Mouse (Mus musculus): ENCODE results near the gene Tufm.
"Not testable (repeated sequence)": the region's sequence is repeated elsewhere in the genome, so short reads cannot be mapped to it uniquely, and the experiment has no call there.

The Tufm gene

DNA sequence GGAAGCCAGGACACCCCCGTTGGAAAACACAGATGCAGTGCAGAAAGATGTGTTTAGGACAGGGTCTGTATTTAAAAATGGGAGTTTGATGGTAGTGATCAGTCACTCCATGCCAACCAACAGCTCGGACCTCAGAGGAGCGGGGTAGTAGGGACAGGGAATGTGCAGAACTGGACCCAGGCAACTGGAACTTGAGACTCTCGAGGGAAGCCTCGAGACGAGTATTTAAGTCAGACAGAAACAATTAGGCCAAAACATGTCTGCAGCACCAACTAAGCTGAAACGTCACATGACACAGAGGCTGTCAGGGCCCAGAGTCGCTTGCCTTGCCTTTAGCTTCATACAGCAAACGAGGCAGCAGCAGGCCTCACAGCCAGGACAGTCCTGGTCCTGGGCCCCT, 21.0 kb upstream of the Tufm start:
- no peak for DNase-seq

DNA sequence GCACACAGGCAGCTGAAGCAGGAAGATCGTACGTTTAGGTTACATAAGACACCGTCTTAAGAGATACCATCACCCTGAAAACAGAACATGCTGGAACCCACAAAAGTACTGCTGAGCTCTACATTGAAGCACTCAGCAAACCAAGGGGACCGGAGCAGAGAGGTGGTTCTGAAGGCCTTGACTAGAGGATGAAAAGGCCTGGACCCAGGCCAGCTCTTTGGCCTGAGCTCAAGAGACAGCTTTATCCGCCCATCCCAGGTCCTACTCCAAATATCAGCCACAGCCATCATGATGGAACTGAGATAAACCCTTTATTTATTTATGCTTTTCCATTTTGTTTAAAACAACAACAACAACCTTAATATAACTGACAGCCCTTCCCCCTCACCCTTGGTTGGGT, 20.5 kb upstream of the Tufm start:
- no peak for DNase-seq

DNA sequence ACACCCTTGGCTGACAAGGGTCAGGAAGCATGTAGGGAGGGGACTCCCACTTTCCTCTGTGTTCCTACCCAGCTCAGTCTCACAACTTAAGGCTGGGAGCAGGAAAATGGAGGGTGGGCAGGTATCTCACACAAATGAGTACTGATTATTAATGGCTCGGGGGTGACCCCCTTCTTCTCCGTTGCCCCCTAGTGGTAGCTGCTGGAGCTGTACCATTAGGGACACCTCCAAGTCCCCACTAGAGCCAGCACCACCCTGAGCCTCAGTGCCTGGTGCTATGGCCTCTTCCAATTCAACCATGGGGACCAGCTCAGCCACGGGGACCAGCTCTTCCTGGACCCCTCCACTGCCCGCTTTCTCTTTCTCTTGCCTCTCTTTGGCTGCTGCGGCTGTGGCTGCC, 19.9 kb upstream of the Tufm start:
- DNase-seq, result peak; percentile 55

DNA sequence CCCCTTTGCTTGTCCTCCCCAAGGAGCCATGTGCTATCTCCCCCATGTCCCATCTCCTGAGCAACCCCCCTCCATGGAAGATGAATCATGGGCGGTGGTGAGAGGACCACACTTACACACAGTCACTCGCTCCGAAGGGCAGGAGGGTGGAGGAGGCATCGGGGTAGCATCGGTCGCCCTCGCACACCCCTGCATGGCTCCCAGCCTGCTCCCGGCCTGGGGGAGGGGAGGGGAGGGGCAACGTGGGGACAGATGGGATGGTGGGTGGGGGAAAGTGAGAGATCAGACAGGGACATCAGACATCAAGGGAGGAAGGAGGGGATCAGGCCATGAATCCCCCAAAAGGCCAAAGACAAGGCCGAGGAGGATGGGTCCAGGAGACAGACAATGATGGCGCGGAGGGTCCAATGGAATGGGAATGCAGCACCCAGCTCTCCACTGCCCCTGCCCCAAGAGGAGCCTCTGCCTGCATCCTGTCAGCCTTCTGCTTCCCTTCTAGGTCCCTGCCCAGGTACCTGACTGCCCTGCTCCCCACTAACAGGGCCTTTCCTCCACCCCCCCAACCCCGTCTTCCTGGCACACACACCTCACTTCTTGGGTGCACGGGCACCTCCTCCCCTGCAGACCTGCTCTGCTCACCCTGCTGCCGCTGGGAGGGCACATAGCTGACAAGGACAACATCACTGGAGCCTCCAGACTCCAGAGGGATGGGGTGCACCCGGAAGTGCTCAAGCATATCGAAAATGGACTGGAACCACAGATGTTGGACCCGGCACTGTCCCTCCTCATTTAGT, 19.1 kb upstream of the Tufm start:
- peak in 1 of 2 experiments; percentile 21 for DNase-seq

DNA sequence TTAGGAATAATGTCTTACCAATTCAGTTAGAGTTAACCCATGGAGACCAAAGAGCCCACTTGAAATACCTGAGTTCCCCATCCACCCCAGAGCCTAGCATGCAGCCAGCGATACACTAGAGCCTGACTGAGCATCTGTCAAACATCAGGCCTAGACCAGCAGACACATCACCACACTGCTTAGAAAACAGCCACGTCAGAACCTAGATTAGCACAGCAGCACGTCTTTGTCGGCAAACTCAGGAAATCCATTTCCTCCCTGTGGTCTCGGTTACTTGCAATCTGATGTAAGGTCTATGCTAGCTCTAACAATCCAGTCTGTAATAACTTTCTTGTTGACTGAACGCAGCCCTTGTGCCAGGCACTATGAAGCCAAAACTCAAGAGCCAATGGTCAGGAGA, 17.1 kb upstream of the Tufm start:
- peak; percentile 39 to 62 for DNase-seq

DNA sequence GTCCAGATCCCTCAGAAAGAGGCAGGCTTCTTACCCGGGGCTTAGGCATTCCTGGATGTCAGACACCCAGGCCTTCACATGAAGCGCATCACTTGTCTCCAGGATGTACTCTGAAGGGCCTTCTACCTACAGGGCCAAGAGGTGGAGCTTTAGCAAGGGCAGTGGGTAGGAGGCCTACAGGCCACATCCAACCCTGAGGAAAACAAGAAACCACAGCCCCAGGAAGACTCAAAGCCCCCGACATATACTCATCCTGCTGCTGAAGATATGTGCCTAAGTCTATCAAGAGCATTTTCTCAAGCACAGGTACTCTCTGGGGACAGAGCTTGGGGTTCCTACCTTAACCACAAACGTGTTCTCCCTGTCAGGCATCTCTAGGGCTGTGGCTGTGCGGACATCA, 15.8 kb upstream of the Tufm start:
- DNase-seq, result no peak

DNA sequence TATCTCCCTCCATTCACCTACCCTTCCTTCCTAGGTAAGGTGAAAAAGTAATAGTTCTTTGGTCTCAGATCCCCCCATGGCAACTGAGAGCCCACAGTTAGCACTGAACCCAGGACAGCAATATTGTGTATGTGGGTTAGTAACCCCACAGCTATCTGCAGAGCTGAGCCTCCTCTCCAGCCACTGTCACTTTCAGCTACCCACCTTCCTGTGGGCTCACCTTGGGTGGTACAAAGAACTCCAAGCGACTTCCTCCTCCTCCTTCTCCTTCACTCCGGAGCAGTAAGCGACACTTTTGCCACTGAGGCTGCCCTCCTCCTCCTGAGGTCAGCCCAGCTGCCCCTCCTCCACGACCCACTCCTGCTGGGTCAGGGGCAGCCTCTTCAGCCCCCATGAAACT, 15.3 kb upstream of the Tufm start:
- DNase-seq, result peak in 1 of 2 experiments; percentile 41

DNA sequence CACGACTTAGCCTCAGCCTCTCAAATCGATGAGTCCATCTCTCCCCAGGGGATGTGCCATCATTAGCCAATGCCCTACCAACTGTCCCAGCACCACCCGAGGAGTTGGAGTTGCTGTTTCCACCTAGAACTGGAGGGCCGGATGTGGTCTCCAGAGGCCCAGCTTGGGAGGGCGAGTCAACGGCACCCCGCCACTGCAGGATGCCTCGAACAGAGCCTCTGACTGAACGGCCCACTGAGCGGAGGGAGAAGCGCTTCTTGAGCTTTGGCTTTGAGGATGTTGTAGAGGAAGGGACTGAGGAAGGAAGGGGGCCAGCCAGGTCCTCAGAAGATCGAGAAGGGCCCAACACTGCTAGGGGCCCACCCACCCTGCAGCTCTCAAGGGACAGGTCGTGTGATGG, 14.9 kb upstream of the Tufm start:
- peak; percentile 72 to 81 for DNase-seq

DNA sequence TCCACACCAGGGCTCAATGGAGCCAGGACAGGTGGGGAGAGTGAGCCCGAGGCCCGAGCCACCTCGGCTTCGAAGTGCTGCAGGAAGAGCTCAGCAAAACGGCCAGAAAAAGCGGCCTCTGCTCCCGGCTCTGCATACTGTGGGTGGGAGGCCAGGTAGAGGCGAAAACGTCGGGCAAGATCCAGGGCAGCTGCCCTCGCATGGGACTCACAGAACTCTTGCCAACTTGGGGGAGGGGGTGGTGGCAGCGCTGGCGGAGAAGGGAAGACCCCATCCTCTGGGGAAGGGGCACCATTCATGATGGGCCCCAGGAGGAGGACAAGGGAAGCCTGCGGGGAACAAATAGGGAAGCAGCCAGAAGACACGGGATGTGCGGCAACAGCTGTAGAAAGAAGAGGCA, 14.4 kb upstream of the Tufm start:
- DNase-seq, result no peak

DNA sequence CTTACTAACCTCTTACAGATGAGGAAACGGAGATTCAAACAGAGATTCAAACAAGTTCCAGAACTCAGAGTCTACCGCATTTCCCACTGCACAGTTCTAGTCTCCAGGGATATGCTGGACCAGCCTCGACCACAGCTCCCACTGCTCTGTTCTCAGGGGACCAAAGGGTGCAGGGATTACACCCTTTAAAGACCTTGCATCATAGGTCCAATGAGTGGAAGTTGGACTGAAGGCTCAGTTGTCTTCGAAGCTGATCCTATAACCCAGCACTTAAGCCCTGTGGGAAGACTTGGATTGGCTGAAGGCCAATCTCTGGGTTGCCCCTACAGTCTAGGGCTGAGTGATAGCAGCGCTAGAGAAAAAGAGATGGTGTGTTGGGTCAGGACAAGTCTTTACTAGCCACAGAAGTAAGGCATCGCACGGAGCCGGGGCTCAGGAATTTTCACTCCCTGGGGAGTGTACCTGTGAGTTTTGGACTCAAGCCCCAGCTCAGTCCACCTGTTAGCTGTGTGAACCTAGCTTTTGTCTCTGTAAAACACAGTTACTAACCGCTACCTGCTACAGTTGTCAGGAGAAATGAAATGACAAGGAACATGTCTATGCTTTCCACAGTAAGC, 13.6 kb upstream of the Tufm start:
- no peak for DNase-seq

DNA sequence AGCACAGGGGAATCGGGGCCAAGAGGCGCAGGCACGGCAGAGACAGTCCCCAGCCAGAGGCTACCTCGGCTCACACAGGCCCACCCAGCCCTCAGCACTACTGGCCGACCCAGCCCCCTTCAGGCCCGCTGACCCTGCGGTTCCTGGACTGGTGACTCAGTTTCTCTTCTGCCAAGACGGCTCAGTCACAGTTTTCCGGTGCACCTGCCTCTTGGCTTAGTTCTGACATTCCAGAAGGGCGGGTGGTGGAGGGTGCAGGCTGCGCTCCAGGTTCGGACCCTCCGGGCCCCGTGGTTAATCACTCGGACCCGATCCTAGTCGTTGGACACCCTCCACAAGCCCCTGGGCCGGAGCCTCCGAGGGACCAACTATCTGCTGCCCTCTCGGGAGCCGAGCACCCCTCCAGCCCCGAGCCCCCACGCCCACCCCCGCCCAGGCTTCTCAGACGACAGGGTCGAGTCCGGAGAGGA, 12.6 kb upstream of the Tufm start:
- DNase-seq, result no peak

DNA sequence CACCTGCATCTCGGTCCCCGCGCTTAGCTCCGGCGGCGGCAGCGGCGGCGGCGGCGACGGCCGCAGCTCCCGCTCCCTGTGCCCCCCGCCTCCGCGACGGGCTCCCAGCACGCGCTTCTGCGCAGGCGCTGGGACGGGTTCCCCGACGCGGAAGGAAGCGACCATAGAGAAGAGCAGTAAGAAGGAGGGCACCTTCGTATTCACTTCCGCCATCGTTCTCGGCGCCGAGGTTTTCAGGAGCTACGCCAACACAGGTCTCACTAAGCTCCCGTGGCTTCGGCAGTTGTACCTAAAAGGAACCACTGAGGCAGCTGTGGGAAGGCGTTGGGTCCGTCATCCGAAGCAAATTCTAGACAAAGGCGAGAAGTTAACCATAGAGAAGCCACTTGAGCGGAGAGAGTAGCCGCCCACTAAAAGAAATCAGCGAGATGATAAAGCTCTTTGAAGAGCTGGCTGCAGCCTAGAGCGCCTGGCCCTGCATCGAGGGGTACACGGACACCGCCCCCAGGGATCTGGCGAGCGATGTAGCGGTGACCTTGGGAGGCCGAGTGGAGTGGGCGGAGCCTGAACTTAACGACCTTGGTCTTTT, 12.1 kb upstream of the Tufm start, which contains the start of gene Sh2b1:
Gene Sh2b1, minus strand, starts transcription at position 432 of the 589 bp plus-strand sequence.
- DNase-seq, result peak; percentile 91 to 93

DNA sequence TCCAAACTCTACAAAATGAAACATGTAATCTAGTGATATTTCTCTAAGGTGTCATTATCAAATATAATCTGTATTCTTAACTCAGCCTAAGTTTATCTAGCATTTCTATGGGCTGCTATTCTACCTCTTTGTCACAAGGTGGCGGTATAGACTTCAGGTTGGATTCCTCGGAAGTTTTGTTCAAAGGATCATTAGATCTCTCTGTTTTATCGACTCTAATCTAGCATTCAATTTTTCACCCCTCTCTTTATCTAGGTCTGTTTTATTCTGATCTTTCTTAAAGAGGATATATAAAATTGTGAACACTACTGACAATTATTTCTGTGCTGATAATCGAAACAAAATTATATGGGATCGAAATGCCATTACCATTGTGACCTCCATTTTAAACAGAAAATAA, 5.5 kb upstream of the Tufm start:
- DNase-seq, result no peak

DNA sequence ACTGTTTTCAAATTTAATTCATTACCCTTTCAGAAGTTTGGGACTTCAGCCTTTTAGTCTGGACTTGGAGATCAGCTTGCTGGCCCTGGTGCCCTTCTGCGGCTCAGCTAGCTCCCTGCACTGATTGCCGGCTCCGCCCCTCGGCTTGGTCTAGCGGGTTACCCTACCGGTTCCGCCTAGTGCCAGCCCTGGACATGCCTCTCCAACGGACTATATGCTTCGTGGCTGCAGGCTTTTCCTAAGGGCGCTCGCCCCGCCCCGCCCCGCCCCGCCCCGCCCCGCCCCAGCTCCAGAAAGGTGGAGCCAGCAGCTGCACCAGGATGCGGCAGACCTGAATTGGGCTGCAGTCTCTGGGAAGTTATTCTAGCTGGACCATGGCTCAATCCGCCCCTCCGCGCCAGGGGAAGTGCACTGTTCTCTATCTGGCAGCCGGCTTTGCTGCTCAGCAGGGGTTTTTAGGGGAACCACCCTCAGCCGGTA, 4.7 kb upstream of the Tufm start:
- peak; percentile 49 to 60 for DNase-seq

DNA sequence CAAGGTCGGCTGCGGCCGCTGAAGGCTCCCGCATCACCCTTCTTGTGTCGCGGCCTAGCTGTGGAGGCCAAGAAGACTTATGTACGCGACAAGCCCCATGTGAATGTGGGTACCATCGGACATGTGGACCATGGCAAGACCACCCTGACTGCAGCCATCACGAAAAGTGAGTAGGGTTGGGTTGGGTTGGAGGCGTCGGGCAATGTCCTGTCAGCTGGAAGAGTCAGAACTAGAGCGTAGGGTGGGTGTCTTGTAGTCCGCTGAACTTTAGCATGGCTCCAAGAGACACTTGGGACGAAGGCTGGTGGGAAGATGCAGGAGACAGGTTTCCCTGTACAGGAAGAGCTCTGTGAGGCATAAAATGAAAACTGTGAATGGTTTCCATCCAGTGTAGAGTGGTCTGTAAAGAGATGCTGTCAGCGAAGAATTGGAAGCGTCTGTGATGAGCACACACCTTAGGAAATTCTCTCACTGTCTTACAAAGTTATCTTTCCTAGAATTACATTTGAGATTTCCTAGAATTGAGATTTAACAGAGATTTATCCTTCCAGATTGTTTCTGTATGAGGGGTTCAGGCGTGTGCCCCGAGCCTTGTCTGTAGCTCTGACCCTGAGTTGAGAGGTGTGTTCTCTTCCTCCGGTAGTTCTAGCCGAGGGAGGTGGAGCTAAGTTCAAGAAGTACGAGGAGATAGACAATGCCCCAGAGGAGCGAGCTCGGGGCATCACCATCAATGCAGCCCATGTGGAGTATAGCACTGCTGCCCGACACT, 640 bp downstream of the Tufm start:
- DNase-seq, result not testable (repeated sequence)

DNA sequence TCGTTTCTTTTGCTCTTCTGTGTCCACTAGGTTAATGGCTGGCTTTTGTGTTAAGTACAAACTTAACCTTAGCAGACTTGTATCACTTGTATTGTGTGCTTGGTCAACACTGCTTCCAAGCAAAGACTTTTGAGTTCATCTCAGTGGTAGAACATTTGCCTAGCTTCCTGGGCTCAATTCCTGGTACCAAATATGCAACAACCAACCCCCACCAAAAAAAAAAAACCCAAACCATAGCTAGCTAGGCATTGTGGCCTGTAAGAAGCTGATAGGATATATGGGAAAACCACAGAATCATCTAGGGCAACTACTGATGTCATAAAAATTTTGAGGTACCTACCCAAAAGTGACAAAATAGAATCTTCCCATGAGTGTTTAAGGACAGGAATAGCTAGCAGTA, 3.8 kb downstream of the Tufm start:
- no peak for DNase-seq

DNA sequence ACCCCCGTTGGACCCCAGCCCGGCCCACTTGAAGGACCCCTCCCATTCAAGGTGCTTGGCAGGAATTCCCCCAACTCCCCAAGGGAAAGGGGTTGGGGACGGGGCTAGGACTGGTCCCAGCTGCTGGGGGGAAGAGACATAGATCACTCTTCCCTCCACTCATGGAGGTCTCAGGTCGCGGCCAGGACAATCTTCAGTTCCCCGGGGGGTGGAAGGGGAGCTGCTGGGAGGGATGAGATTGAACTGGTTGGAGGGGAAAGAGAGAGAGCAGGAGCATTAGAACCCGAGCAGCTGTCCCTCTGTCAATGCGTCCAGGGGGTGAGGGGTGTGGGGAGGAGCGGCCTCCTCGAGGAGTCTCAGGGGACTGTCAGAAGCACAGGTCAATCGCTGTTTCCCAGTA, 4.8 kb downstream of the Tufm start:
- DNase-seq, result no peak

DNA sequence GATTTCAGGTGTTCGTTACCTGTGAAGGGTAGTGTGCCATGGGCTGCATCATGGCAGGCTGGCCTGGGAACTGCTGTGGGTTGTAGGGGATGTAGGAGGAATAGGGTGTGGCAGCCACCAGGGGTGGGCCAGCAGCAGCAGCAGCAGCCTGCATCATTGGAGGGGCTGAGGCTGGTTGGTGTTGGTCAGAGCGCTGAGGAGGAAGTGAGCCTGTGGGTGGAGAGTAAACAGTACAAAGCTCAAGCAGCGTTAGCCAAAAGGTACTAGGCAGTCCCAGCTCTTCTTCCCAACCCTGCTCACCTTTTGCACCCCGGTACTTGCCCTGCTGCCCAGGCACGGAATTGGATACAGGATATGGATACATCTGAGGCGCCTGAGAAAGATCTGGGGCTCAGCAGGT, 7.0 kb downstream of the Tufm start:
- DNase-seq, result no peak

DNA sequence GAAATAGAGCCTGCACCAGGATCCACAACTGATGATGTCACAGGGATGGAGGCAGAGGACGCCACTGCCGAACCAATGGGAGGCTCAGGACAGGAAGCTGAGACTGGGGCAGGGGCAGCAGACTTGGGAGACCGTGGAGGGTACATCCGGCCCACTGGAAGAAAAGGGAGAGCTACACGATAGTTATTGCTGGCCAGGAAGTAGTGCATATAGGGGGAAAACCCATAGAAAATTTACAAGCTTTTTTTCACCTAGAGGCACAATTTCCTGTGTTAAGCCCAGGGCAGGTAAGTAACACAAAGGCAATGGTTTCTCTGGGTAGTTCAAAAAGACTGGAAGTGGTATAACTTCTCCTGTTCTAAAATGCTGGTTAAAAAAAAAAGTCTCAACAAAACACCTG, 9.3 kb downstream of the Tufm start:
- DNase-seq, result no peak

DNA sequence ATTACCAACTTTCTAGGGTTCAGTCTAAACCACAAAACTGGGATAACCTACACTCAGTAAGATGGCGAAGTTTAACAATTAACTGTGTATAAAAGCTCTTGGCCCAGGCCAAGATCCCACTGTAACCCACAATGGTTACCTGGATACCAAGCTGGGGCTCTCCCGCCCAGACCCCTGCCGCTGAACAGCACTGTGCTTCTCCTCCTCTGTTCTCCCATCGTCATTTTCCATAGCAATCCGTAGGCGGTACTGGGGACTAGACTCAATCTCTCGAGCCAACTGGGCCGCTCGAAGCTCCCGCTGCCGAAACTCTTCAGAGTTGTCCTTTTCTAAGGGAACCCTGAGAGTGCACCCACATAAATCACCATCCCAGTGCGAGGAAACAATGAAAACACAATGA, 10.8 kb downstream of the Tufm start:
- no peak for DNase-seq

DNA sequence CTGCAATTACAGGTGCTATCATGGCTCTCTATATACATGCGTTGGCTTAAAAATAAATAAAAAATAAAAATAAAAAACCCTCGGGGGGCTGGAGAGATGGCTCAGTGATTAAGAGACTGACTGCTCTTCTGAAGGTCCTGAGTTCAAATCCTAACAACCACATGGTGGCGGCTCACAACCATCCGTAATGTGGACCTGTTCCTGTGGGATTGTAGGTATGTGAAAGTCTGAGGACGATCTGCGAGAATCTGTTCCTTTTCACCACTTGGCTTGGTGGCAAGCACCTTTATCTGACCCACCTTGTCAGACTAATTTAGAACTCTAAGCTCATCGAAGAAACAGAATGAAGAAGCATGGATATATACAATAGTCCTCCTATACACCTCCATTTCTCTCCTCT, 12.3 kb downstream of the Tufm start:
- no peak for DNase-seq

DNA sequence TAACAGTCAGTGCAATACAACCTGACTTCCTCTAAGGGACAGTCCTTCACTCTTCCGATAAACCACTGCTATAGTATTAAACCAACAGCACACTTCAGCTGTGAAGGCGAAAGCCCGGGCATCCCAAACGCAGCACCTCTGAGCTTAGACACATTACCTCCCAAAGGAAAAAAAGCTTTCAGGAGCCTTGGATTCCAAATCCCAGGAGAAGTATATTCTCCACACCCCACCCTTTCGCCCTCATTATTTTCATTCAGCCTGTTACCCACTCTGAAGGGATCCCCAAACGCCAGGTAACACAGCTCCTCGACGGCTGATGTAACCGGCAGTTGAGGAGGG, 14.5 kb downstream of the Tufm start:
- no peak for DNase-seq

DNA sequence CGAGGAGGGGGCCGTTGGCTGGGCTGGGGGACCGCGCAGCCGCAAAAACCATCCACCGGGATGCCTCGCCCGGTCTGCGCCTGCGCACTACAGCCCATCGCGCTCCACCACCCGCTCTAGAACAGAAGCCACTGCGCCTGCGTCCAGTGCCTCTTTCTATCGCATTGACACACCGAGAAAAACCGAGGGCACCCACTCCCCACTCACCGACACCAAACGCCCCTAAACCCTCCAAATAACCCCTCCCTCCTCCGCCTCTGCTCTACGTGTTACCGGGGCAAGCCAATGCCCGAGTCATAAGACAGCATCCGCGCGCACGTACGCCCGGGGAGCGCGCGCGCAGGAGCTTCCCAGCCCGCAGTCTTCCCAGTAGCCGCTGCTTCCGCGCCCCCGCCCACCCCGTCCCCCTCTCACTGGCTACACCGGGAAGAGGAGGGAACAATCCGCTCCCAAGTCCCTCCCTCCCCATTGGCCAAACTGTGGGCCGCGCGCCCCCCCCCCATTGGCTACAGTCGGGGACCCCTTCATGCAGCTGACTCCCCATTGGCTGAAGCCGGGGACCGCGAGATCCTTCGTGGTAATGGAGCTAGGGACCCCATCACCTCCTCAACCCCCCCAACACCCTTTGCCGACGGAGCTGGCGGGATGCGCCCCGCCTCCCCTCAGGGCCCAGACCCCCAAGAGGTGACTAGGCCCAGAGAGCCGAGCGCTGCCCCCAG, 15.0 kb downstream of the Tufm start:
- peak; percentile 91 to 94 for DNase-seq
